Mouse (Mus musculus): ENCODE data around the gene Gm28510.
"Not testable (repeated sequence)": the region's sequence is repeated elsewhere in the genome, so short reads cannot be mapped to it uniquely, and the experiment has no call there.

Gm28510 gene

GRCm38 (mm10) chrY:10412437-10412836 is at the start of gene Gm28510:
Gene Gm28510, plus strand, starts transcription at chrY:10412737.
- DNase-seq, result not testable (repeated sequence)

All from thymus, postnatal 14 days (tissue).